Mouse (Mus musculus) frontal cortex, postnatal 14 days (tissue): Measurements from ENCODE around the gene Ddx21.
A peak's percentile ranks its signal among the peaks of the same experiment; 100 is the strongest.

Experiments
- DNase-seq, 2 experiments: peaks; one replicate each; pipeline ENCODE4 v3.0.0; 2022; ENCODE audit warnings: low spot score in 2 of 2

The Ddx21 gene

DNA sequence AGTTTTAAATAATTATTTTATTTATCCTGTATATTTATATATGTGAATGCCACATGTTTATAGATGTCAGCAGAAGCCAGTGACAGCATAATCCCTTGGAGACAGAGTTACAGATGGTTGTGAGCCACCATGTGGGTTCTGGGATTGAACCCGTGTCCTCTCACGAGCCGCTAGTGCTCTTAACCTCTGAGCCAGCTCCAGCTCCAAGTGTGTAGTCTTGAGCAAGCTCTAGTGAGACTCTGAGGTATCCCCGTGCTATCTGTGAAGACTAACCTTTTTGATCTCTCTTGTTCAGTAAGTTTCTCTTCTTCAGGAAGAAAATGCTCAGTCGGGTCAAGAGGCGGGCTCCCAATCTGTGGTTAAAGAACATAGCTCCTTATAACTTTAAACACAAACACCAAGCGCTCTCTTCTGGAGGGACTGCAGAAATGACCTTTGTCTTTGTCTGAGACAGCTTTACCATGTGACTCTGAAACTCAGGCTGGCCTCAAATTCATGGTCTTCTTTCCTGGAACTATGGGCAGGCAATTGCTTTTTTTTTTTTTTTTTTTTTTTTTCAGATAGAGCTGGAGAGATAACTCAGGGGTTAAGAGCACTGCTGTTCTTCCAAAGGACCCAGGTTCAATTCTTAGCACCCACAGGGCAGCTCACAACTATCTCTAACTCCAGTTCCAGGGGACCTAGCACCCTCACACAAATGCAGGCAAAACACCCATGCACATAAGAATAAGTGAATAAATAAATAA lies 31.8 kb downstream of the Ddx21 start:
- DNase-seq, result no peak

DNA sequence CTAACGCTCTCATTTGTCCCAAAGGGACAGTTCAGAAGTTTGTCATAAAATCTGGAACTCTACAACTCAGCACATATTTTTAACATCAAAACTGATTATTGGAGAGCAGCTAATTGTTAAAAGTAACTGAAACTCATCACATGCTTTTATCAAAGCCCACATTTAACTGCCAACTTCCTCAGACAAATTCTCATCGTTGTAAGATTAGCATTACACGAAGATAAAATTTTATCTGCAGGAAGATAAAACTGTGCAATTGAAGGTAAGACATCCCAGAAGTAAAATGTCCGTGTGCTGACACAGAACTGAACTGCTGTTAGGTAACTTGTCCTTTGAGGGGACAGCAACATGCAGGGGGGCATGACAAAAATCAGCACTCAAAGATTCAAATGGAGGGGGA lies 33.2 kb downstream of the Ddx21 start:
- no peak for DNase-seq

DNA sequence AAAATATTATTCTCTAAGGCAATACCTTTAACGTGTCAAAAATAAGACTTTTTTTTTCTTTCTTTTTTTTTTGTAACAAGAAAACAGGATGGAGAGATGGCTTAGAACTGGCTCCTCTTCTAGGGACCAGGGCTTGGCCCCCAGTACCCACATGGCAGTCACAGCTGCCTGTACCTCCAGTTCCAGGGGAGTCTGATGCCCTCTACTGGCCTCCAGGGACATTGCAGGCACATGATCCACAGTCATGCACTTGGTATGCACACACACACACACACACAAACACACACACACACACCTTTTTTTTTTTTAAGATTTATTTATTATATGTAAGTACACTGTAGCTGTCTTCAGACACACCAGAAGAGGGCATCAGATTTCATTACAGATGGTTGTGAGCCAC lies 44.3 kb downstream of the Ddx21 start:
- DNase-seq, result no peak

DNA sequence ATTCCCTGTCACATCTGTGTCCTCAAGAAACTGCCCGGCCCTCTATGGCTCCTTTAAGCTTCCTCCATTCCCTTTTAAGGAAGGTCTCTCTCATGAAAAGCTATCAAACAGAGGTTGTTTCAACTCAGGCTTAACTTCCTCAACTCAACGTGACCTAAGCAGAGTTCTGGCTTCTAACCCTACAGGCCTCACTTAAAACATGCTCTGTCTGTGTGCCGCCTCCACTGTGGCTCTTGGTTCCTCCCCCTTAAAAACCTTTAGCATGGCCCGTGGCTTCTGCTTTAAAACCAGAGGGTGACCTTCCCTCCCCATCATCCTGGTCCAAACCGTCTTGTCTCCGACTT lies 45.6 kb downstream of the Ddx21 start:
- DNase-seq, result no peak

DNA sequence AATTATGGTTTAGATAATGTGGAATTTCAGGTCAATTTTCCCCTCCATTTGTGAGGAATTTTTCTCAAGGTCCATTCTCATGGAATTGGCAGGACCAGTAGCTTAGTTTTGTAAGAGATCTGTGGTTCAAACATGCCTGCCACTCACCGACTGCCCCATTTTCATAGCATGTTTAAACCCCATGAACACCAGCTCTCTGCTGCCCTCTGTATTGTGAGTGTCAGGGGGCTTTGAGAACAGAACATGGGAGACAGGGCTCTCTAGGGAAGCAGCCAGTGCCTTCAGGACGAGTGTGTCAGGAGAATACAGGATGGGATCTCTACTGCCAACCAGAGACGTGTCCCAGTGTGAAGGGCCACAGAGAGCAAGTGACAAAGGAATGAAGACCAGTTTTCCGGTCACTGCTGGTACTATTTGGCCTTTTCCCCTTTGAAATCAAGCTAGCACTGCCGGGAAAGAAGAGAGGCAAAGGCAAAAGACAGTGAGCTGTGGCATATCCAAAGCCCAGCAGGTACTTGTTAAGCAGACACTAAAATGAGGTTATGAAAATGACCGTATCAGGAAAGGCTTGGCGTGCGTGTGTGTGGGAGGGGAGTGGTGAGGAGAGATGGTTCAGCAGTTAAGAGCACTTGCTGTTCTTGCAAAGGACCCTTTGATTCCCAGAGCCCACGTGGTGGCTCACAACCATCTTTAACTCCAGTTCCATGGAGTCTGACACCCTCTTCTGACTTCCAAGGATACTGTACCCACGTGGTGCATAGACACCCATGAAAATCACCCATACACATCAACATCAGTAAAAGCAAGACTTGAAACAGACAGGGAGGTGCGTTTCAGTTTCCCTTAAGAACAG lies 46.1 kb downstream of the Ddx21 start:
- DNase-seq, result no peak

DNA sequence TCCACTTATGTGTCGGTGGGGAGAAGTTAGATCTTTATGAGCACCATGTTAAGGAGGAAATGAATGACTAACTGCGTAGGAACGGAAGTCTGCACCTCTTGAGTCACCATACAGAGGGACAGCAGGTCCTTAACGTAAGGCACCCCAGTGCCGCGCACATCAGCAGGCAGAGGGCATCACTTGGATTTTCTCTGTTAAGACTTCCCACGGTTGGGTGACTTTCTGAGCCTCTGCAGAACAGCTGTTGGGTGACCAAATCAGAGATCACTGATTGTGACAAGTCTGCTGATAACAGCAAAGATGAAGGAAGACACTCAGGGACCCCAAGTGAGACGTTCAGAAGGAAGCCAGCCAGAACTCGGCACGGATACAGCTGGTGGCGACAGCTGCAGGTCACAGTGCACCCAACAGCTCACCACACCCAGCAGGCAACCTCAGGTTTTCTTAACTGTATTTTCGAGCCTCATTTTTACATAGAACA lies 48.4 kb downstream of the Ddx21 start:
- no peak for DNase-seq

DNA sequence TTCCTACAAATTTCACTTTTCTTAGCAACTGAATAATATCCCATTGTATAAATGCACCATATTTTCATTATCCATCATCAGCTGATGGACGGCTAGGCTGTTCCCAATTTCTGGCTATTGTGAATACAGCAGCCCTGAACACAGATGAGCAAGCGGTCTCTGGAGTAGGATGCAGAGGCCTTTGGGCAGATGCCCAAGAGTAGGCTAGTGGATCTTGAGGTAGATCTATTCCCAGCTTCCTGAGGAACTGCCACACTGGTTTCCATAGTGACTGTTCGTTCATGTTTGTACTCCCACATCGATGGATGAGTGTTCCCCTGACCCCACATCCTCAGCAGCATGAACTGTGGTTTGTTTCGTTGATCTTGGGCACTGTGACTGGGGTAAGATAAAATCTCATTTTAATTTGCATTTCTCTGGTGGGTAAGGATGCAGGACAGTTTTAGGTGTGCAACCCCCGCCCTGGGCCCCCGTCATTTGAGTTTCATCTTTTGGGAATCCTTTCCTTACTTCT lies 51.2 kb downstream of the Ddx21 start:
- DNase-seq, result no peak

DNA sequence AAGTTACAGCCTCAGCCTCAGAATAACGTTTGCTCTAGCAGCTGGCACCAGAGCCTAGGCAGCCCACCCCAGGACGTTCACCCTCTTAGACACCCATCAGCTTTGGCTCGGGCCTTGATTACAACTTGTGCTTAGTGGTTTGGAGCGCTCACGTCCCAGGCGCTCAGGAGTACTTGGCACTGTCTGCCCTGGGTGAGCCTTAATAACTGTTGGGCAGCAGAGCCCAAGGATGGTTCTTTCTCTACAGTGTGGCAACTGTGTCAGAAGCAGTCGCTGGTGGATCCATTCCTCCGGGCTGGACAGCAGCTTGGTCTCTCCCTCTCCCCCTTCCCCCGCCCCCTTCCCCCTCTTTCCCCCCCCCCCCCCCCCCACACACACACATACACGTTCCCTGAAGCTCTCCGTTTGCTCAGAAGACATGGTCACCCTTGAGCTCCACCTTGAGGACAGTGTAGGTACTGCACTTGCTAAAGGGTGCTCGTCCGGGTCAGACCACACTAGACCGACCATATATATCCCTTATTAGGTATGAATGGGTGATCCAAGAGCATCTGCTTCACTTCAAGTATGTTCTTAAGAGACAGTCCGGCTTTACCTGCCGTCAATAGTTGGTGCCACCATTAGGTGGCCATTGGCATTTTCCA lies 52.4 kb downstream of the Ddx21 start:
- DNase-seq, result peak; percentile 28 to 53

DNA sequence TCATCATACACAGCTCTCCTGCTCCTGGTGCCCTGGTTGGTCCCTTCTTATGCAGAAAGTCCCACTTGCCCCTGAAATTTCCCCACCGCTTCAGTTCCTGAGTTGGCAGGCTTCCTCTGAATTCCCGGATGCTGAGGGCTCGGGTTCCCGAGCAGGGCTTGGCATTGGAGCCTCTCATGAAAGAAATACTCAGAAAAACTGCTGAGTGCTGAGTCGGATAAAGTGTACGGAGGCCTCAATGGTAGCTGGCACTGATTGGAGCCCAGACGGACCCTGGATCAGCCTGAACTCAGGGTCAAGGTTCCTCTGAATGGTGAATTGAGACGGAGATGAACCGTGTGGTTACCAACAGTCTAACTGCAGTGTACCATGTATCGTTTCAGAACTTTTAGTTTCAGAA lies 55.6 kb downstream of the Ddx21 start:
- DNase-seq, result no peak

DNA sequence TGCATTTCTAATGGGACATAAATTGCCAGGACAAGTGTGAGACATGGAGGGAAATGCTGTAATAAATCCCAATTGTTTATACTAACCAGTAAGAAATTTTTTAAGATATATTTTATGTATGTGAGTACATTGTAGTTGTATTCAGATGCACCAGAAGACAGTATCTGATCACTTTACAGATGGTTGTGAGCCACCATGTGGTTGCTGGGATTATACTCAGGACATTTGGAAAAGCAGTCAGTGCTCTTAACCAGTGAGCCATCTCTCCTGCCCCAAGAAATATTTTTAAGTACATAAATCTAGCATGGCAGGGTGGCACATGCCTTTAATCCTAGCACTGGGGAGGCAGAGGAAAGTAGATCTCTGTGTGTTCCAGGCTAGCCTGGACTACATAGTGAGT lies 56.3 kb downstream of the Ddx21 start:
- no peak for DNase-seq

DNA sequence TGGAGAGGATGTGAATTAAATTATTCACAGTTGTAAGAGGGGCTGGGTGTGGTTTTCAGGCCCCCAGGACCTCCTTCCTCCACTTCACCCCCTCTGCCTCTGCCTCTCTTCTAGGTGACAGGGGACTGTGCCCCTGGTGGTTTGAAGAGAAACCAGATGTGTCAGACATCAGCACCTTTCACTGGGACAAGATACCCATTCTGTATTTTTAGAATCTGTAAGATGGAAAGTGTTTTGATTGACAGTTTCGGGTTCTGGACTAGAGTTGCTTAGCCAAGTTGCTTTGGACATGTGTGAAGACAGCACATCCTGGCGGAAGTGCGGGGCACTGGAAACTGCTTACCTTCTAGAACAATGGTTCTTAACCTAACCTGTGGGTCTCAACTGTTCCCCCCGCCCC lies 57.8 kb downstream of the Ddx21 start:
- DNase-seq, result no peak

DNA sequence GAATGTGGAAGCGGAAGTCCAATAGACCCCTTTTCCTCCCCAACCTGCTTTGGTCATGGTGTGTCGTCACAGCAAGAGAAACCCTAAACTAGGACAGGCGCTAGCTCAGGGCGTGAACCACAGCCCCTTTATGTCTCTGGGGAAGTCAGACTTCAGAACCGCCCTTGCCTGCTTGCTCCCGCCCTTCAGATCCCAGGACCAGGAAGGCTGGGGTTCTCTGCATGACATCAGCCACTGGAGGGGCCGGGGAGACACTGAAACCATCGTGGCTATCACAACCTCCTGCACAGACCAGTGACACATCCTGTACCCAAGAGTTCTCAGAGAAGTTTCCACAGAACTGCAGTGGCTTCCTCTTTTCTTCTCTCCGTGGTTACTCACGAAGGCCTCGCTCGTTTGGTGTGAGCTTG lies 58.7 kb downstream of the Ddx21 start:
- no peak for DNase-seq

DNA sequence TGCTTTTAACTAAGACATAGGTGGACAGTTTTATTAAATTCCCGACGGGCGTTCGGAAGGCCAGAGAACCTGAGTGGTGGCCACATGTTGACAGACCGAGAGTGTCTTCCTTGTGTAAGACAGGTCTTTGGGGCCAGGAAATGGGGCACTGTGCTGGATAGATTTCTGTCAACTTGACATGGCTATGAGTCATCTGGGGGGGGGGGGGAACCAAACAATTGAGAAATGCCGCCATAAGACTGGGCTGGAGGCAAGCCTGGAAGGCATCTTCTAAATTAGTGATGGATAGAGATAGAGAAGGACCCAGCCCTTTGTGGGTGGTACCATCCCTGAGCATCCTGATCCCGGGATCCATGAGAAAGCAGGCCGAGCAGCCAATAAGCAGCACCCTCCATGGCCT lies 59.2 kb downstream of the Ddx21 start:
- DNase-seq, result no peak

DNA sequence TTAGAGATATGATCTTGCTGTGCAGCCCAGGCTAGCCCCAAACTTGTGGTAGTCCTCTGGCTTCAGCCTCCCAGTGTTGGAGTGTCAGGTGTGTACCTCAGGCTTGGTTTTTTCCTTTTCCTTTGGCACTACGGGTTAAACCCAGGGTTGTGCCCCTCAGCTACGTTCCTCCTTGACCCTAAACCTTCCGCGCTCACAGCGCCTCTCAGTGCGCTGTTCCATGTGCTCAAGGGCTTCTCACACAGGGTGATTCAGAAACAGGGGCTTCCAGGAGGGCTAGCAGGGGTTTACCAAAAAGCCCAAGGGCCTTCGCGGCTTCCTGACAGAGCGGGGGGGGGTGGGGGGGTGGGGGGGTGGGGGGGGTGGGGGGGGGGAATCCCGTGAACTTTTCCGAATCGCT lies 59.6 kb downstream of the Ddx21 start:
- DNase-seq, result no peak

DNA sequence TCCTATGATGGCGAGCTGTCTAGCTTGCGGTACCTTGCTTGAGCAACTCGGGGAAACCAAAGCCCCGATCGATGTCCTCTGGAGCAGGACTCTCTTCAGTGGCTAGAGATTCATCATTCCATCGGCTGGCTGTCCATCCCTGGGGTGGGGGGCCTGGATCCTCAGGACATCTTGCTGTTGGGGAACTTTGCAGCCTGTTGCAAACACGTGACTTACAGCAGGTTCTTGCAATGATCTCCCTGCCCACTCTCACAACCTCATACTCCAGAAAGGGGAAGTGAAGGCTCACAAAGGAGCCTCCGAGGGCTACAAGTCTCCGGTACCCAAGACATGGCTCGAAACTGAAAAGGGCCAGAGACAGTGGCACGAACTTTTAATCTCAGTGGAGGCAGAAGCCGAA lies 60.6 kb downstream of the Ddx21 start:
- no peak for DNase-seq

DNA sequence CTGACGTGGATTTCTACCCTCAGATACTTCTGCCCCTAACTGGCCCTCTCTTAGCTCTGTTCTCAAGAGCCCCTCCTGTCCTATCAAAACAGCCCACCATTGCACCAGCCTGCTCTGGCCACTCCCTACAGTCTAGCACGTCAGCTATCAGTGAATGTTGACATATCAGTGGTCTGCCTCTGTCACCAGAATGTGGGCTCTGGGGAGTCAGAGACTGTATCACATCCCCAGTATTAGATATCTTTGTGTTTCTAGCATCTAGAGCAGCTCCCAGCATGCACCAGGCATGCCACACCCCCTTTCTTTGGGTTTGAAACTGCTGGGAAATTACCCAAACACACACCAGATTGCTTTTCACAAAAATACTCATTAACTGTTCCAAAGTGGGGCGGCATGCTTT lies 61.3 kb downstream of the Ddx21 start:
- DNase-seq, result no peak

DNA sequence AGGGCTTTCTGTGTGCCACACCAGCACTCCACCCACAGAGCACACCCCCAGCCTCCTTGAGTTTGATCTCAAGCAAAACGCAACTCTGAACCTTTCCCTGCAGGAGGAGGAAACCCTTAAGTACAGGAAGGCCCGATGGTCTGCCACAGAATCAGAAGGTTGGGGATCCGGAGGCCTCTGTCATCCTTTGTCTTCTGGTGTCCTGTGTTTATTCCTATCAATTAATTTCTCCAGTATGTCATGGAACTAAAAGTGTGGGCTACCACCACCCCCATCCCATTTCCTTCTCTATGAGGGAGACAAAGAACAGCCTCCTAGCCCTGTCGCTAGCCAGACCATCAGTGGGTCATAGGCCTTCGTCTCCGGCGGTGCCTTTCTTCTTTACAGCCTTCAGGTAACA lies 67.6 kb downstream of the Ddx21 start:
- DNase-seq, result no peak

DNA sequence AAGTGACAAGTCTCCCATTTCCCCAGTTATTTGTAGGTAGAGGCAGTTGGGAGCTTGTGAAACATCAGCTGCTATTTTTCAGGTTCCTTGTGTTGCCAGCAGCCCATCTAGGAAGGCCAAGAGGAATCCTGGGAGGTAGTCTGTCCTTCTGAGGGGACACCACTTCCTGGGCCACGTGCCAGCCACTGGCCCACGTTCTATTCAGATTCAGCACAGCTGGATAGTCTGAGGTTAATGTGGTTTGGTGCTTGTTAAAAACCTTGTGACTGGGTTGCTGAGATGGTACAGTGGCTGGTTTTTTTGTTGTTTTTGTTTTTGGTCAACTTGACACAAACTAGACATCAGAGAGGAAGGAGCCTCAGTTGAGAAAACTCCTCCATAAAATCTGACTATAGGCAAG lies 69.2 kb downstream of the Ddx21 start:
- no peak for DNase-seq
